Mouse (Mus musculus): ENCODE measurements around the gene Ndufs2. TPM values are rescaled to one million over a fixed set of nuclear protein-coding genes. Genes with fewer than 3 reads are reported as not detected.

Ndufs2 gene
- polyA plus RNA-seq, 1 experiment from 2014 or later: 257 TPM

DNA sequence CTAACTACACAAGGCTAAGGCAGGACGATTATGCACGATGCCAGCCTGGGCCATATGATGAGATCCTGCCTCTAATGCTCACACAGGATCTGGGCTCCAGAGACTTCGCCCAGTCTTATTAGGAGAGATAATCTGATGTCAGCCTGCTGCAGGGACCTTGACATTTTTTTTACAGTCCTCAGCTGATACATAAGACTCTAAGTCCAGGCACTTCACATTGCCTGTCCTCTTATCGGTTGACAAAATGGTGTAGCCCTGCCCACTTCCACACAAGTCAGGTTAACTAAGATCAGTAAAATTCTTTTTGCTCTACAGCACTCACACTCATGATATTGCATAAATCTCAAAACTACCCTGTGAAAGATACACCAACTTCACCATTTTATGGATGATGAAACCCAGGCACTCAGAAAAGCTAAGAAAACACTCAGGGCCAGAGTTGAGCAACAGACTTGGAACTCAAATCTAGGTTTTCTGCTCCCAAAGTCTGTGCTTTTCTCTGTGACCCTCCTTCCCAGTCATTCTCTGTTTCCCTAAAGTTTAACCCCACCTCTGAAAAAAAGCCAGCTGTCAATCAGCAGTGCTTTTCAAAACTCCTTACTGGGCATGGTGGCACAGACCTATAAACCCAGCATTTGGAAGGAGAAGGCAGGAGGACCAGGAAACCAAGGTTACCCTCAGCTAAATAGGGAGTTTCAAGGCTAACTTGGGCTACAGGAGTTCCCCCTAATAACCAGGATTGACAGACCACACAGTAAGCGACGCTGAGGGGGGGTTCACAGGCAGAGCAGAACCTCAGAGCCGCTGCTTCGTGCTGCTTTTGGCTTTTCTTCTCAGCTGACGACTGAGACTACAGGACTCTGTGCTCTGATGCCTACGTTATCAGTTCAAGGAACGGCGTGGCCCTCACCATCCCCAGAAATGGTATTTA lies 18.1 kb downstream of the Ndufs2 start:
- WGBS: 87% methylated on average over 12 of the region's 12 CpGs
- H3K4me3 ChIP-seq: no peak overlapping the region
- no peak for ATAC-seq (ENCODE audit: low read depth)
- no peak overlapping the region for H3K4me2 ChIP-seq
- no peak overlapping the region for H3K9ac ChIP-seq
- peaks cover 50% of the 10 kb centered on the region for H3K36me3 ChIP-seq
- H3K27ac ChIP-seq (replicated peaks): no peak overlapping the region
- H3K9me3 ChIP-seq: no peaks in the 10 kb centered on the region
- H3K4me1 ChIP-seq (replicated peaks): no peaks in the 10 kb centered on the region
- no peaks in the 10 kb centered on the region for H3K27me3 ChIP-seq

DNA sequence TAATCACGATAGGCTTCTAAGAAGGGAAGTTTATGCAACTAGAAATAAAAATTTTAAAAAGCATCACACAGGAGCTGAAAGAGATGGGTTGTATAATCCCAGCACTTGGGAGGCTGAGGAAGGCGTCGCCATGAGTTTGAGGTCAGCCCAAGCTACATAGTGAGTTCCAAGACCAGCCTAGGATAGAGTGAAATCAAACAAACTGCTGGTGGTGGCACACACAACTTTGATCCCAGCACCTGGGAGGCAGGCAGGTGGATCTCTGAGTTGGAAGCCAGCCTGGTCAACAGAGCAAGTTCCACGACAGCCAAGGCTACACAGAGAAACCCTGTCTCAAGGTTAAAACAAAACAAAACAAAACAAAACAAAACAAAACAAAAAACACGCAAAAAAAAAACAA lies 18.8 kb downstream of the Ndufs2 start:
- no peak overlapping the region for H3K27ac ChIP-seq (replicated peaks)
- H3K9me3 ChIP-seq: no peaks in the 10 kb centered on the region
- 88% methylated on average over 5 of the region's 5 CpGs for whole genome bisulfite sequencing
- no peaks in the 10 kb centered on the region for H3K27me3 ChIP-seq
- no peak overlapping the region for H3K9ac ChIP-seq
- H3K4me2 ChIP-seq: no peak overlapping the region
- ATAC-seq (ENCODE audit: low read depth): no peak
- H3K36me3 ChIP-seq: peaks cover 43% of the 10 kb centered on the region
- H3K4me3 ChIP-seq: no peak overlapping the region
- H3K4me1 ChIP-seq (replicated peaks): no peaks in the 10 kb centered on the region

- H3K4me1 ChIP-seq (replicated peaks): no peaks in the 10 kb centered on the region
- ATAC-seq (ENCODE audit: low read depth): no peak
- H3K36me3 ChIP-seq: peaks cover 38% of the 10 kb centered on the region
- no peak overlapping the region for H3K27ac ChIP-seq (replicated peaks)
- H3K9ac ChIP-seq: no peak overlapping the region
- no peak overlapping the region for H3K4me2 ChIP-seq
- WGBS: 76% methylated on average over 4 of the region's 4 CpGs
- H3K27me3 ChIP-seq: no peaks in the 10 kb centered on the region
- H3K9me3 ChIP-seq: no peaks in the 10 kb centered on the region
- no peak overlapping the region for H3K4me3 ChIP-seq
Measured at GRCm38 (mm10) chr1:171231844-171232243, 19.3 kb downstream of the Ndufs2 start.

DNA sequence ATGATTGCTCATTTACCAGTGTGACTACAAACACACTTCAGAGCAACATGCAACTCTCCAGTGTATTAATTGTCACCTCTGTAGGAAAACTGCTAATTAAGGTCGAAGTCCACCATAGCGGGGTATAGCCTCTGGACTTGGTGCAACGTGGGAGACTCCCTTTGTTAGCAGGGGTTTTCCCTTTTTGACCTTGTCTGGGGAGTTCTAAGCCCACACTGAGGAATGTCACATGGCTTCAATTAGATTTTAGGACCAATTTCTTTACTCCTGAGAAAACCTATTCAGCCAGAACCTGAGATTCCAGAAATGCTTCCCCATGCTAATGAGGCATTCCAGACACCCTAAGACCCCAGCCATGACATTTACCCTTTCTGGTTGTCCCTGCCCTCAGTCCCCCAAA lies 21.0 kb downstream of the Ndufs2 start:
- no peak overlapping the region for H3K4me2 ChIP-seq
- H3K9ac ChIP-seq: no peak overlapping the region
- WGBS: 62% methylated on average over 3 of the region's 3 CpGs
- no peak for ATAC-seq (ENCODE audit: low read depth)
- no peak overlapping the region for H3K27ac ChIP-seq (replicated peaks)
- H3K9me3 ChIP-seq: no peaks in the 10 kb centered on the region
- no peak overlapping the region for H3K4me3 ChIP-seq
- peaks cover 21% of the 10 kb centered on the region for H3K36me3 ChIP-seq
- H3K27me3 ChIP-seq: no peaks in the 10 kb centered on the region
- H3K4me1 ChIP-seq (replicated peaks): no peaks in the 10 kb centered on the region

- H3K27ac ChIP-seq (replicated peaks): no peak overlapping the region
- H3K36me3 ChIP-seq: peaks cover 17% of the 10 kb centered on the region
- H3K4me3 ChIP-seq: no peak overlapping the region
- no peaks in the 10 kb centered on the region for H3K27me3 ChIP-seq
- no peak overlapping the region for H3K4me2 ChIP-seq
- ATAC-seq (ENCODE audit: low read depth): no peak
- no peaks in the 10 kb centered on the region for H3K4me1 ChIP-seq (replicated peaks)
- H3K9me3 ChIP-seq: no peaks in the 10 kb centered on the region
- WGBS: 58% methylated on average over 6 of the region's 6 CpGs
- H3K9ac ChIP-seq: no peak overlapping the region
Measured at GRCm38 (mm10) chr1:171229750-171230149, 21.4 kb downstream of the Ndufs2 start.

GRCm38 (mm10) chr1:171227879-171228278 lies 23.3 kb downstream of the Ndufs2 start:
- WGBS: 85% methylated on average over 1 of the region's 1 CpGs

DNA sequence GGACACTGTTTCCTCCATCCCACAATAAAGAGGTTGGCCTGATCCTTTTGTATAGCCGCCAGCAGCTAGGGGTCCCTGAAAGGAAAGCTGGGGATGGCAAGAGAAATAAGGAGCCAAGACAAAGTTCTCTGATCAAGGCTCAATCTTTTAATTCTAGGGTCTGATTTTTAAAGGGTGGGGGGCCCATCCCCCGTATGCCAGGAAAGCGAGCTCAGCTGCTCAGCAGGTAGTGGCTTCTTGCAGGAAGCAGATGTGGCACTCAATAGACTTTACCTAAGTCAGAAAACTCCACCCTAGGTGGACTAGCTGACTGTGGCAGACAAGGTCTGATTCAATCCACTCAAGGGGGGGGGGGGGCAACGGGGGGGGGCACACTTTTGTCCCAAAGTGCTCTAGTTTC lies 24.4 kb downstream of the Ndufs2 start:
- Histone ChIP-seq H3K4me2 (no peak overlapping the region), H3K4me3 (no peak overlapping the region), H3K27me3 (no peaks in the 10 kb centered on the region), H3K4me1 (replicated peaks) (peaks cover 6% of the 10 kb centered on the region), H3K27ac (replicated peaks) (no peak overlapping the region), H3K36me3 (no peaks in the 10 kb centered on the region), H3K9ac (no peak overlapping the region), H3K9me3 (no peaks in the 10 kb centered on the region)
- 53% methylated on average over 4 of the region's 4 CpGs for WGBS
- ATAC-seq (ENCODE audit: low read depth): no peak

More at GRCm38 (mm10) chr1:171227879-171228278, 23.3 kb downstream of the Ndufs2 start:
- Histone ChIP-seq H3K4me1 (replicated peaks) (0 out of 2 replicates have a peak, but pooled peaks cover 3% of the 10 kb centered on the region), H3K9me3 (no peaks in the 10 kb centered on the region), H3K4me2 (no peak overlapping the region), H3K27ac (replicated peaks) (no peak overlapping the region), H3K9ac (no peak overlapping the region), H3K27me3 (no peaks in the 10 kb centered on the region), H3K36me3 (no peaks in the 10 kb centered on the region), H3K4me3 (no peak overlapping the region)
- ATAC-seq (ENCODE audit: low read depth): no peak

DNA sequence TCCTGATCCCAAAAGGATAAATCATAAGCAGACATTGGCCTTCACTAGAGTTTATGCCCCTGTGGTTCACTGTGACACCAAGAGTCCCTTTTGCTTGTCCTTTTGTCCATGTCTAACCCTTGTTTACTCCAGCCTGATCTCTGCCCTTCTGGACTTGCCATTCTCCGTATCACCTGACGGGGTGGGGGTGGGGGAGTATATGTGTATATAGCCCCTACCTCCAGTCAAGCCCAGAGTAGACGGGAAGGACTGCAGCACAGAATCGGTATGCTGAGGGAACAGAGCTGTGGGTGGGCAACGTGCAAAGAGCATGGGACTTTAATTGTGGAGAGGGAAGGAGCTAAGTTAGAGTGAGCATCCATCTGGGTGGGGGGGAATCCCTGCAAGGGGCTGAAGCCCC lies 26.3 kb downstream of the Ndufs2 start, which contains the start of gene Apoa2:
Gene Apoa2, plus strand, starts transcription at position 198 of the 400 bp plus-strand sequence.
- no peak within 1 kb of the TSS for H3K4me3 ChIP-seq
- H3K9me3 ChIP-seq: no peaks in the 10 kb centered on the region
- H3K36me3 ChIP-seq: peaks cover 5% of the 10 kb centered on the region
- H3K27me3 ChIP-seq: no peaks in the 10 kb centered on the region
- H3K27ac ChIP-seq (replicated peaks): no peak within 1 kb of the TSS
- 83% methylated on average over 5 of the region's 5 CpGs for WGBS
- no peak within 1 kb of the TSS for H3K9ac ChIP-seq
- peaks cover 19% of the 10 kb centered on the region for H3K4me1 ChIP-seq (replicated peaks)
- no peak for ATAC-seq (ENCODE audit: low read depth)
- no peak within 1 kb of the TSS for H3K4me2 ChIP-seq

GRCm38 (mm10) chr1:171223796-171224195 lies 27.4 kb downstream of the Ndufs2 start:
- Histone ChIP-seq H3K27me3 (no peaks in the 10 kb centered on the region), H3K4me3 (no peak overlapping the region), H3K9me3 (no peaks in the 10 kb centered on the region), H3K36me3 (peaks cover 15% of the 10 kb centered on the region), H3K9ac (no peak overlapping the region), H3K4me1 (replicated peaks) (peaks cover 19% of the 10 kb centered on the region), H3K4me2 (no peak overlapping the region), H3K27ac (replicated peaks) (no peak overlapping the region)
- 97% methylated on average over 2 of the region's 2 CpGs for WGBS
- ATAC-seq (ENCODE audit: low read depth): no peak

GRCm38 (mm10) chr1:171223168-171223567 lies 28.0 kb downstream of the Ndufs2 start:
- Histone ChIP-seq H3K4me1 (replicated peaks) (peaks cover 19% of the 10 kb centered on the region), H3K27ac (replicated peaks) (peak overlapping the region; percentile 63), H3K36me3 (peaks cover 21% of the 10 kb centered on the region), H3K9me3 (no peaks in the 10 kb centered on the region), H3K27me3 (no peaks in the 10 kb centered on the region), H3K9ac (no peak overlapping the region), H3K4me2 (peak overlapping the region; percentile 82), H3K4me3 (peak overlapping the region; percentile 52; the same call in 1 of the 2 replicates)
- no peak for ATAC-seq (ENCODE audit: low read depth)
- WGBS: 90% methylated on average over 6 of the region's 6 CpGs

DNA sequence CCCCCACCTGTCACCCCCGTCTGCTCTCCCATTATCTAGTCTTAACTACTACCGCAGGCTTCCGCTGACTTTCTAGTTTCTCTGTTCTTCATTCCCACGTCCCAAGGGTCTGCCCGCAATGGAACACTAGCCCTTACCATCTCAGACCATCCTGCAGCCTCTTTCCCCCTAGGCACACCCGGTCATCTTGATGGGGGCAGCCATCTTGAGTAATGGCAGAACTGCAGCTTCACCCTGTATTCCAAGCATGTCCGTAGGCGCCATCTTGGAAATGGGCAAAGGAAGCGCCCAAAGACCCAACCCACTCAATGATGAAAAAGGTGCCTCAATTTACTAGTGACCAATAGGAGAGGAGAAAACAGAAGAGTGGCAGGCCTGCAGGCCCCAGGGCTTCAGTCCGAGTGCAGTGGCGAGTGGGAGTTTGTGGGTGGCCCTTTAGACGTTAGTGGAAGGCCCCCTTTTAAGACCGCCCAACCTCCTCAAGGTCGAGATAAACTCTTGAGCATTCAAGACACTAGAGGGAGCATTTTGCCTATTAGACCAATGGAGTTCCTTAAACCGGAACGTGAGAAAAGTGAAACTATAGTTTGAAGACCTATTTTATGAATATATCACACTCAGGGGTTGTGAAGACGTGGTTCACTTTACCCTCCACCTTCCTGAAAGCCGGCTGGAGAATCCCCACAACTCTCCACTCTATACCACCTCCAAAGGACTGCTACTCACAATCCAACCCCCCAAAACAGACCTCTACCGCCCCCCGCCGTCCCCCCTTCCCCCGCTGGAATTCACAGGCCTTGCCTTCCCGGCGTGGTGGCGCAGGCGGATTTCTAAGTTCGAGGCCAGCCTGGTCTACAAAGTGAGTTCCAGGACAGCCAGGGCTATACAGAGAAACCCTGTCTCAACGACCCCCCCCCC lies 28.7 kb downstream of the Ndufs2 start, which contains the start of gene Tomm40l:
Gene Tomm40l, minus strand, starts transcription at position 277 of the 918 bp plus-strand sequence.
- peak; percentile 95 for ATAC-seq (ENCODE audit: low read depth)
- Histone ChIP-seq H3K4me2 (peak within 1 kb of the TSS; percentile 82), H3K9ac (peak within 1 kb of the TSS; percentile 76), H3K27ac (replicated peaks) (peak within 1 kb of the TSS; percentile 63), H3K9me3 (no peaks in the 10 kb centered on the region), H3K4me3 (peak within 1 kb of the TSS; percentile 52), H3K36me3 (peaks cover 27% of the 10 kb centered on the region), H3K4me1 (replicated peaks) (peaks cover 19% of the 10 kb centered on the region), H3K27me3 (no peaks in the 10 kb centered on the region)
- 2% methylated on average over 28 of the region's 28 CpGs for WGBS
